ENCODE assay signal across 28 mouse cellular contexts in genomic region chr15:97076092-97076491, GRCm38 (mm10). TPM values are rescaled to one million over a fixed set of nuclear protein-coding genes. Genes with fewer than 3 reads are reported as not detected.
DNase-seq lines count a peak whose midpoint lies in the region; ATAC-seq and TF ChIP-seq lines count a peak whose summit lies in the region.
"Had no signal": no experiment of that assay in that cellular context is flagged by ENCODE, and none has a peak within 500 bp of the region (broad histone marks: within the 10 kb centered on the region; RNA-seq: fewer than 3 reads in every experiment).

No protein-coding gene starts in this region.

- no peak overlapping the region for H3K4me3 ChIP-seq in heart, postnatal 0 days (ENCODE audit: low read depth, low read length)
- H3K4me3 ChIP-seq in heart, embryonic 11.5 days (ENCODE audit: low read depth, low read length): no peak overlapping the region
- no peak overlapping the region for H3K4me3 ChIP-seq in lung, adult 2 months (replicated peaks; ENCODE audit: extremely low read depth, low read depth, low read length)
- no peak overlapping the region for H3K4me3 ChIP-seq in limb, embryonic 10.5 days
- H3K4me3 ChIP-seq: erythroblast, embryonic 14.5 days; gastrocnemius, adult 2 months; limb, embryonic 13.5 days; midbrain, embryonic 10.5 days; midbrain, embryonic 15.5 days; neural tube, embryonic 15.5 days had no signal

- no peak overlapping the region for H3K4me2 ChIP-seq in heart, postnatal 0 days (ENCODE audit: low read depth, low read length)
- H3K4me2 ChIP-seq in heart, embryonic 11.5 days: no peak overlapping the region
- H3K4me2 ChIP-seq: hindbrain, embryonic 14.5 days; limb, embryonic 13.5 days; midbrain, embryonic 15.5 days; neural tube, embryonic 15.5 days had no signal

- peak; percentile 15; the same call in 1 of the 2 replicates for ATAC-seq in heart, postnatal 0 days (ENCODE audit: insufficient read depth, low read depth)
- no peak for ATAC-seq in heart, embryonic 11.5 days (replicated peaks; ENCODE audit: insufficient number of reproducible peaks, low FRiP score, low TSS enrichment)
- ATAC-seq: CD4-positive, CD25-positive, alpha-beta regulatory T cell, adult 4 months; forebrain, embryonic 16.5 days; intestine, postnatal 0 days; midbrain, embryonic 15.5 days had no signal

- peaks cover 10% of the 10 kb centered on the region; the same call in 1 of the 2 replicates for H3K4me1 ChIP-seq in heart, postnatal 0 days (ENCODE audit: control insufficient read depth, insufficient read depth)
- H3K4me1 ChIP-seq in heart, embryonic 11.5 days (ENCODE audit: control insufficient read depth, insufficient read depth, low read length): peaks cover 6% of the 10 kb centered on the region; the same call in 1 of the 2 replicates
- H3K4me1 ChIP-seq in lung, adult 2 months (ENCODE audit: control insufficient read depth, insufficient read depth, low read length): no peaks in the 10 kb centered on the region
- H3K4me1 ChIP-seq in limb, embryonic 10.5 days: peaks cover 29% of the 10 kb centered on the region
- H3K4me1 ChIP-seq: midbrain, embryonic 15.5 days; neural tube, embryonic 15.5 days had no signal

- no peaks in the 10 kb centered on the region for H3K36me3 ChIP-seq in heart, postnatal 0 days (replicated peaks; ENCODE audit: control insufficient read depth, insufficient read depth, low read length)
- no peaks in the 10 kb centered on the region for H3K36me3 ChIP-seq in heart, embryonic 11.5 days (ENCODE audit: control insufficient read depth, insufficient read depth, low read length)
- no peaks in the 10 kb centered on the region for H3K36me3 ChIP-seq in limb, embryonic 10.5 days
- H3K36me3 ChIP-seq: limb, embryonic 13.5 days; midbrain, embryonic 10.5 days; midbrain, embryonic 15.5 days; neural tube, embryonic 15.5 days had no signal

- DNase-seq in heart, postnatal 0 days (ENCODE audit: low spot score): no peak
- DNase-seq in lung, adult 18-20 months: peak; percentile 10 to 33
- no peak for DNase-seq in lung, adult 2 months
- DNase-seq in 3T3-L1 (ENCODE audit: low read depth, low spot score): peak; percentile 20
- DNase-seq in limb, embryonic 10.5 days (ENCODE audit: low spot score): no peak
- no peak for DNase-seq in cerebellum, adult 8-10 months
- DNase-seq: adrenal gland, postnatal 25 days; cerebellum, adult 11-12 months; cerebellum, postnatal 10 days; gastrocnemius, adult 2 months; gastrocnemius, postnatal 36 days; kidney, postnatal 4 days; right cerebral cortex, postnatal 14 days; thymus, postnatal 4 days had no signal

- H3K27me3 ChIP-seq in heart, postnatal 0 days (ENCODE audit: control insufficient read depth, insufficient read depth, low read length): no peaks in the 10 kb centered on the region
- no peaks in the 10 kb centered on the region for H3K27me3 ChIP-seq in heart, embryonic 11.5 days (ENCODE audit: control insufficient read depth, insufficient read depth, low read length)
- no peaks in the 10 kb centered on the region for H3K27me3 ChIP-seq in limb, embryonic 10.5 days (ENCODE audit: low read depth, poor library complexity, severe bottlenecking)
- H3K27me3 ChIP-seq: limb, embryonic 13.5 days; midbrain, embryonic 15.5 days; neural tube, embryonic 15.5 days had no signal

- TF ChIP-seq EP300 in heart, postnatal 0 days (IDR thresholded peaks at IDR 0.05; ENCODE audit: low read depth): no peak

- H3K27ac ChIP-seq in heart, postnatal 0 days (ENCODE audit: low read depth): peak overlapping the region; percentile 68; the same call in 1 of the 2 replicates
- H3K27ac ChIP-seq in heart, embryonic 11.5 days (ENCODE audit: low read depth, low read length): no peak overlapping the region
- peak overlapping the region; percentile 47; the same call in 1 of the 2 replicates for H3K27ac ChIP-seq in limb, embryonic 10.5 days
- H3K27ac ChIP-seq: gastrocnemius, adult 2 months; hindbrain, embryonic 14.5 days; limb, embryonic 13.5 days; liver, embryonic 14.5 days; midbrain, embryonic 10.5 days; midbrain, embryonic 15.5 days; neural tube, embryonic 15.5 days had no signal

- no peaks in the 10 kb centered on the region for H3K9me3 ChIP-seq in heart, postnatal 0 days (replicated peaks; ENCODE audit: control insufficient read depth, low read length)
- no peaks in the 10 kb centered on the region for H3K9me3 ChIP-seq in heart, embryonic 11.5 days (replicated peaks; ENCODE audit: control insufficient read depth, low read length)
- H3K9me3 ChIP-seq in limb, embryonic 10.5 days (replicated peaks): no peaks in the 10 kb centered on the region
- H3K9me3 ChIP-seq: limb, embryonic 13.5 days; midbrain, embryonic 10.5 days; midbrain, embryonic 15.5 days; neural tube, embryonic 15.5 days had no signal

- TF ChIP-seq POLR2A in lung, adult 2 months (IDR thresholded peaks at IDR 0.05; ENCODE audit: borderline replicate concordance, extremely low read depth, low read depth, low read length): no peak

- no peak overlapping the region for H3K9ac ChIP-seq in heart, postnatal 0 days (replicated peaks; ENCODE audit: low read depth, low read length)
- no peak overlapping the region for H3K9ac ChIP-seq in heart, embryonic 11.5 days (ENCODE audit: low read depth, low read length)
- H3K9ac ChIP-seq: hindbrain, embryonic 14.5 days; limb, embryonic 13.5 days; liver, embryonic 14.5 days; midbrain, embryonic 15.5 days; neural tube, embryonic 15.5 days had no signal

- WGBS in heart, postnatal 0 days: 88% methylated on average over 2 of the region's 3 CpGs
- WGBS in heart, embryonic 11.5 days (ENCODE audit: insufficient replicate concordance): 75% methylated on average over 3 of the region's 3 CpGs
- WGBS in lung, adult 2 months: 69% methylated on average over 3 of the region's 3 CpGs
- WGBS in limb, embryonic 10.5 days: 78% methylated on average over 3 of the region's 3 CpGs

- no peak for TF ChIP-seq CTCF in heart, postnatal 0 days (IDR thresholded peaks at IDR 0.05; ENCODE audit: low read depth)
- no peak for TF ChIP-seq CTCF in lung, adult 2 months (IDR thresholded peaks at IDR 0.05; ENCODE audit: insufficient read depth, low read length)

RNA-seq across cellular contexts. Expression of gene Slc38a4, which starts 20.3 kb away (rescaled TPM):
- total RNA-seq in heart, postnatal 0 days (2014; rRNA removed; ENCODE audit: low replicate concordance): 92.1 and 111 TPM in 2 replicates
- 56.3 and 57.5 TPM in 2 replicates for polyA plus RNA-seq in heart, postnatal 0 days (2015; fragmentation: Nextera tagmentation; extraction: Ambion mirVana)
- 177 and 185 TPM in 2 replicates for polyA plus RNA-seq in heart, embryonic 11.5 days (2014; fragmentation: Nextera tagmentation; extraction: Ambion mirVana)
- polyA plus RNA-seq in lung, adult 2 months (2012; rRNA removed): 5.8 and 6.7 TPM in 2 replicates
- 77.5 and 88.3 TPM in 2 replicates for polyA plus RNA-seq in limb, embryonic 10.5 days (2016; fragmentation: Nextera tagmentation; extraction: Ambion mirVana)
- total RNA-seq: common myeloid progenitor, adult 5-6 weeks; hematopoietic stem cell, adult 5-6 weeks; megakaryocyte progenitor cell, adult 5-6 weeks had no signal
- polyA plus RNA-seq: CD4-positive, CD25-positive, alpha-beta regulatory T cell, adult 4 months had no signal

Comparison
In these comparisons a context has a peak if more than half of its experiments do, and no peak if none do; other contexts are left out.
1. DNase-seq: peak in lung, adult 18-20 months (2 of 2) and 3T3-L1 (single experiment); none in heart, postnatal 0 days (single experiment), lung, adult 2 months (single experiment), limb, embryonic 10.5 days (single experiment) and cerebellum, adult 8-10 months (single experiment).